Mouse (Mus musculus) limb, embryonic 10.5 days (tissue): ENCODE measurements around the gene Far1. TPM values are rescaled to one million over a fixed set of nuclear protein-coding genes. Genes with fewer than 3 reads are reported as not detected.

Source experiments
- DNase-seq: peaks from one replicate; pipeline ENCODE4 v3.0.0-alpha.2; 2017; ENCODE audit warnings: low spot score
- H3K27ac ChIP-seq: fragments of 300-500 bp; sonication (generic); 2 replicates; pipeline ENCODE4 v1.5.1; 2016; ENCODE audit warnings: mild to moderate bottlenecking
- H3K27me3 ChIP-seq: fragments of 300-500 bp; sonication (generic); 2 replicates; pipeline ENCODE4 v1.6.1; 2016; ENCODE audit warnings: low read depth, mild to moderate bottlenecking; ENCODE audit not compliant: poor library complexity, severe bottlenecking
- H3K36me3 ChIP-seq: fragments of 300-500 bp; sonication (generic); 2 replicates; pipeline ENCODE4 v1.6.1; 2016; ENCODE audit warnings: mild to moderate bottlenecking, moderate library complexity
- H3K4me1 ChIP-seq: fragments of 300-500 bp; sonication (generic); 2 replicates; pipeline ENCODE4 v1.6.1; 2016
- H3K4me3 ChIP-seq: fragments of 300-500 bp; sonication (generic); 2 replicates; pipeline ENCODE4 v1.5.1; 2016; ENCODE audit warnings: mild to moderate bottlenecking, moderate library complexity
- H3K9me3 ChIP-seq: fragments of 300-500 bp; sonication (generic); replicated peaks from 2 replicates; pipeline ENCODE4 v1.6.1; 2016; ENCODE audit warnings: mild to moderate bottlenecking
- WGBS: fragments of 180-500 bp; shearing (Covaris S2); methylation state at CpG from one replicate; pipeline ENCODE4 v1.1.7; 2016; 5-methylcytosine and 5-hydroxymethylcytosine counted together
- polyA plus RNA-seq: library from polyadenylated mRNA; unstranded; fragments of >200 nt; fragmentation: Nextera tagmentation; extraction: Ambion mirVana; gene quantifications from 2 replicates; pipeline ENCODE4 v1.2.1, GENCODE M21; 2016

Gene Far1
- polyA plus RNA-seq, result 61.0 and 73.2 TPM in 2 replicates

GRCm38 (mm10) chr7:113513286-113513962, at the start of gene Far1:
TSS of gene Far1 (plus strand) at chr7:113513834.
- Histone ChIP-seq H3K4me1 (peaks cover 15% of the 10 kb centered on the region; the same call in 1 of the 2 replicates), H3K27ac (peak within 1 kb of the TSS; percentile 96), H3K9me3 (no peaks in the 10 kb centered on the region), H3K36me3 (no peaks in the 10 kb centered on the region), H3K4me3 (peak within 1 kb of the TSS; percentile 98), H3K27me3 (peaks cover 8% of the 10 kb centered on the region; the same call in 1 of the 2 replicates)
- DNase-seq, result peak; percentile 95
- under 1% methylated on average over 67 of the region's 71 CpGs for WGBS

DNA sequence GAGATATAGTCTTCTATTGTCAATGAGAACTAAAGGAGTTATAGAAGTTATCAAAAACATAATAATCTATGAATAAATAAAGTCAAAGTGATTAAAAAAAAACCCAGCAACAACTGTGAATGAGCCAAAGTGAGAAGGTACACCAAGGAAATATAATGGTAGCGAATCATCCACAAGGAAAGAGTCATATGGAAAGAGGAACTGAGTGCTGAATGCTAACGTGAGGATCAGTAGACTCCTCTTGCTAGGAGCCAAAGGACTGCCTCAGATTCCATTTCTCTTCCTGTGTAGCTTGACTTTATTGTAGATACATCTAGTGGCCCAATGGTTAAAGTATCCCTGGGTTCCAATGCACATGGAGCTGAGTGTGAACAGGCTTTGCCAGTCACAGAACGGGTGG, 45.3 kb upstream of the Far1 start:
- no peaks in the 10 kb centered on the region for H3K36me3 ChIP-seq
- WGBS, result 90% methylated on average over 3 of the region's 3 CpGs
- 0 out of 2 replicates have a peak, but pooled peaks cover 5% of the 10 kb centered on the region for H3K4me1 ChIP-seq
- no peak for DNase-seq
- H3K27me3 ChIP-seq, result no peaks in the 10 kb centered on the region
- no peaks in the 10 kb centered on the region for H3K9me3 ChIP-seq
- no peak overlapping the region for H3K27ac ChIP-seq
- no peak overlapping the region for H3K4me3 ChIP-seq

DNA sequence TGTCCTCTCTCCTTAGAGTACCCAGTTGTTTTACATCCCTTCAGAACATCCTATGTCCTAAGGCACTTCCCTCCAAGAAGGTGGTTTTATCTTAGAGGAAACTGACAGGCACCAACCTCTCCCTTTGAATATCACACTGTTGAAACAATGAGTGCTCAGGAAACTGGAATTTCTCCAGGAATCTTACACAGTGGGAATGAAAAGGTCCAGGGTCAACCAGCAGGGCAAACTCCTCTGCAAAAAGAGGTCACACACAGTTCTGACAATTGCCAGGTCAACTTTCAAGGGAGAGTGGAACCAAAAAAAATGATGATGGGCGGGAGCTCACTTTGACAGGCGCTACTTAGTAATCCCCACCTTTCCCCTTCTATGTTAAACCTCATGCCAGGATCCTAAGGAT, 43.0 kb upstream of the Far1 start:
- no peak overlapping the region for H3K27ac ChIP-seq
- H3K36me3 ChIP-seq, result no peaks in the 10 kb centered on the region
- H3K9me3 ChIP-seq, result no peaks in the 10 kb centered on the region
- 87% methylated on average over 2 of the region's 2 CpGs for WGBS
- no peak overlapping the region for H3K4me3 ChIP-seq
- no peak for DNase-seq
- H3K27me3 ChIP-seq, result no peaks in the 10 kb centered on the region
- 0 out of 2 replicates have a peak, but pooled peaks cover 5% of the 10 kb centered on the region for H3K4me1 ChIP-seq

DNA sequence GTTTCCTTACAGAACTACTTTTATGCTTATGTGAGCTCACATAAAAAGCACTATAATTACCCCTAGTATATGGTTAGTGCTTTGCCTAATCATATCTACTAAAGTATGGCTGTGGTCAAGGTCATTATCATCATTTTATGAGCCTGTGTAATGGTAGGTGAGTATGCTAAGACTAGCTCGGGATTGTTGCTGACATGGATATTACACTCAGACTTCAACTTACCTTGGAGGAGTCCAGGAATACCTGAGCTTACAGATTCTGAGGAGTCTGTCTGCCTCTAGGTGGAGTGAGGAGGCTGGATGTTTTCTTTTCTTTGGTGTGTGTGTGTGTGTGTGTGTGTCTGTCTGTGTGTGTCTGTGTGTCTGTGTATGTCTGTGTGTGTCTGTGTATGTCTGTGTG, 42.0 kb upstream of the Far1 start:
- 0 out of 2 replicates have a peak, but pooled peaks cover 5% of the 10 kb centered on the region for H3K4me1 ChIP-seq
- WGBS, result 84% methylated on average over 1 of the region's 1 CpGs
- H3K9me3 ChIP-seq, result no peaks in the 10 kb centered on the region

DNA sequence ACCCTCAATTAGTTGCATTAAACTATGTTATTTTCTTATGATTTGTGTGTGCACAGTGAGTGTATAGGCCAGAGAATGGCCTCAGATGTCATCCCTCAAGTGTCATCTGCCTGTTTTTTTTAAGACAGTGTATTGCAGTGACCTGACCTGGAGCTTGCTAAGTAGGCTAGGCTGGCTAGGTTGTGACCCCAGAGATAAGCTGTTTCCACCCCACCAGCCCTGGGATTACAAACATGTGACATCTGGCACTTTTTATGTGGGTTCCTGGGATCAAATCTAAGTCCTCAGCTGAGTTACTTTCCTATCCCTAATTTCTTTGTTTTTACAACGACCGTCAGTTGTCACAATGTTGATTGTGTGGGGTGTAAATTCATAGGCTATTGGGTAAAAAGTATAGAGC, 17.8 kb upstream of the Far1 start:
- H3K27ac ChIP-seq, result no peak overlapping the region
- no peaks in the 10 kb centered on the region for H3K4me1 ChIP-seq
- H3K27me3 ChIP-seq, result no peaks in the 10 kb centered on the region
- no peak for DNase-seq
- no peak overlapping the region for H3K4me3 ChIP-seq
- no peaks in the 10 kb centered on the region for H3K36me3 ChIP-seq
- 68% methylated on average over 2 of the region's 2 CpGs for WGBS
- no peaks in the 10 kb centered on the region for H3K9me3 ChIP-seq

More for the DNA sequence above, 42.0 kb upstream of the Far1 start:
- no peak overlapping the region for H3K4me3 ChIP-seq
- no peak overlapping the region for H3K27ac ChIP-seq
- H3K27me3 ChIP-seq, result no peaks in the 10 kb centered on the region
- no peak for DNase-seq
- H3K36me3 ChIP-seq, result no peaks in the 10 kb centered on the region

GRCm38 (mm10) chr7:113498413-113498812, 15.2 kb upstream of the Far1 start:
- Histone ChIP-seq H3K27ac (no peak overlapping the region), H3K9me3 (no peaks in the 10 kb centered on the region), H3K4me3 (no peak overlapping the region), H3K4me1 (no peaks in the 10 kb centered on the region), H3K36me3 (no peaks in the 10 kb centered on the region), H3K27me3 (no peaks in the 10 kb centered on the region)
- 85% methylated on average over 3 of the region's 3 CpGs for WGBS
- no peak for DNase-seq

GRCm38 (mm10) chr7:113499821-113500220, 13.8 kb upstream of the Far1 start:
- H3K9me3 ChIP-seq, result no peaks in the 10 kb centered on the region
- no peaks in the 10 kb centered on the region for H3K27me3 ChIP-seq
- no peak overlapping the region for H3K27ac ChIP-seq
- no peak for DNase-seq
- 91% methylated on average over 6 of the region's 6 CpGs for WGBS
- no peaks in the 10 kb centered on the region for H3K36me3 ChIP-seq
- H3K4me1 ChIP-seq, result peaks cover 1% of the 10 kb centered on the region
- H3K4me3 ChIP-seq, result no peak overlapping the region

GRCm38 (mm10) chr7:113502453-113502852, 11.2 kb upstream of the Far1 start:
- Histone ChIP-seq H3K27me3 (no peaks in the 10 kb centered on the region), H3K4me1 (peaks cover 16% of the 10 kb centered on the region), H3K27ac (no peak overlapping the region), H3K9me3 (no peaks in the 10 kb centered on the region), H3K4me3 (no peak overlapping the region), H3K36me3 (no peaks in the 10 kb centered on the region)
- WGBS, result 75% methylated on average over 3 of the region's 3 CpGs
- no peak for DNase-seq

DNA sequence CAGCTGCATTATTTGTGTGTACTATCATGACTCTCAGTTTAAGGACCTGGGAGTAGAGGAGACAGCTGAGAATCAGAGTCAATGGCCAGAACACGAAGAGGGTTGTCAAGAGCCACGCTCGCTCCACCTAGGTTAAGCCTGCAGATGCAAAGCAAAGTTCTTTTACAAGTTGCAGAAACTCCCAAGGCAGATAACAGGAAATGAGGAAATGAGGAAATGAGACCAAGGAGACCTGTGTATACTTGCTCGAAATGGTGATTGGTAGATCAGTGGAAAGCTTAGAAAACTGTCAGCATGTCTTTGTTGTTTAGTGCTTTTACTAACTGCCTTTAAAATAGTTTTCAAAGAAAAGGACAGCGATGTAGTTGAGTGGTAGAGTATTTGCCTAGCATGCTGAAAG, 8.6 kb upstream of the Far1 start:
- Histone ChIP-seq H3K4me1 (peaks cover 16% of the 10 kb centered on the region), H3K9me3 (no peaks in the 10 kb centered on the region), H3K27ac (no peak overlapping the region), H3K36me3 (no peaks in the 10 kb centered on the region), H3K4me3 (no peak overlapping the region), H3K27me3 (no peaks in the 10 kb centered on the region)
- 70% methylated on average over 5 of the region's 5 CpGs for WGBS
- DNase-seq, result no peak

DNA sequence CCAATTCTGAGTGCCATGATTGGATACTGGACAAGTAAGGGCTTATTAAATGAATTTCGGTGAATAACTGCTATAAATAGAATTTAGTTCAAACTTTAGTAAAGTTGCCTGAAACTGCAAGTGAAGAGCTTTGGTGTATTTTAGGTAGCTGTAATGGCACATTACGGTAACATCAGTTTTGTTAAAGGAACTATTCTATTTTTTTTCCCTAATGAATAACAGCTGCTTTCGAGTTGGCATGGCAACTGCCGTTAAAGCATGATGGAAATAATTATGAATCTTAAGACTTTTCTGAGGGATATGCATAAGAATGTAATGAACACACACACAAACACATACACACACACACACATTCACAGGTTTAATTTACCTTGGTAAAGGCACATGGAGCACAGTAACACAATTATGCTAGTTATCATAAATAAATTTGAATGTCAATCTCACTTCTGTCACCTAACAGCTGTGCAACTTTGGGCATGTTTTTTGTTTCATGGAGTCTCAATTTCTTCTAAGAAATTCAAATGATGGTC, 8.1 kb upstream of the Far1 start:
- H3K9me3 ChIP-seq, result no peaks in the 10 kb centered on the region
- no peak for DNase-seq
- H3K27ac ChIP-seq, result no peak overlapping the region
- peaks cover 16% of the 10 kb centered on the region for H3K4me1 ChIP-seq
- no peak overlapping the region for H3K4me3 ChIP-seq
- WGBS, result 73% methylated on average over 4 of the region's 4 CpGs
- H3K27me3 ChIP-seq, result no peaks in the 10 kb centered on the region
- H3K36me3 ChIP-seq, result no peaks in the 10 kb centered on the region

GRCm38 (mm10) chr7:113507846-113508245, 5.8 kb upstream of the Far1 start:
- Histone ChIP-seq H3K4me1 (peaks cover 21% of the 10 kb centered on the region), H3K9me3 (no peaks in the 10 kb centered on the region), H3K4me3 (no peak overlapping the region), H3K27me3 (peaks cover 8% of the 10 kb centered on the region; the same call in 1 of the 2 replicates), H3K36me3 (no peaks in the 10 kb centered on the region), H3K27ac (no peak overlapping the region)
- DNase-seq, result no peak
- WGBS, result 60% methylated on average over 3 of the region's 3 CpGs

DNA sequence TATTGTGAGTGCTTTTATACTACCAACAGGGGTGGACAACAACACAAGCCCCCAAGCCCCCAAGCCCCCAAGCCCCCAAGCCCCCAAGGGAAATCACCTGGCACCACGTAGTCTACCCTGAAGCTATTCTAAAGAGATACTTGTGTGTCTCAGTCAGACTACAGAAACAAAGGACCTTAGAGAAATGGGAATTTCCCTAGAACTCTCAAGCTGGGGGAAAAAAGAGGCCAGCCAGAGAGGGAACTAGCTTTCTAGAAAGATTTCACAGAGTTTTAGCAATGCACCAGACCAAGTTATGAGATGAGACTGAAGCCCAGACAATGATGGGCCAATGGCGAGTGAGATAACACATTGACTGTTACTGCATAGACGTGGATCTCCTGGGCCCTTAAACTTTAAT, 2.2 kb upstream of the Far1 start:
- WGBS, result 73% methylated on average over 3 of the region's 3 CpGs
- no peak overlapping the region for H3K27ac ChIP-seq
- no peaks in the 10 kb centered on the region for H3K9me3 ChIP-seq
- H3K36me3 ChIP-seq, result no peaks in the 10 kb centered on the region
- DNase-seq, result no peak
- no peak overlapping the region for H3K4me3 ChIP-seq
- H3K4me1 ChIP-seq, result peaks cover 19% of the 10 kb centered on the region; the same call in 1 of the 2 replicates
- peaks cover 8% of the 10 kb centered on the region; the same call in 1 of the 2 replicates for H3K27me3 ChIP-seq

GRCm38 (mm10) chr7:113512527-113513285, 928 bp upstream of the Far1 start:
- 17% methylated on average over 20 of the region's 20 CpGs for WGBS

More at GRCm38 (mm10) chr7:113512527-113513285, 928 bp upstream of the Far1 start:
- Histone ChIP-seq H3K9me3 (no peaks in the 10 kb centered on the region), H3K4me1 (peaks cover 15% of the 10 kb centered on the region; the same call in 1 of the 2 replicates), H3K27ac (peak overlapping the region; percentile 96), H3K4me3 (peak overlapping the region; percentile 98), H3K36me3 (no peaks in the 10 kb centered on the region), H3K27me3 (peaks cover 8% of the 10 kb centered on the region; the same call in 1 of the 2 replicates)
- no peak for DNase-seq
